Mouse (Mus musculus) c-Kit-positive CD71-negative TER-119-negative erythroid progenitor cells, embryonic 14.5 days (primary cell): Measurements from ENCODE around the gene Khdrbs1.

ENCODE experiments used
- DNase-seq: peaks from one replicate; pipeline ENCODE4 v3.0.0-alpha.2; 2013; ENCODE audit warnings: low read depth

Gene Khdrbs1

DNA sequence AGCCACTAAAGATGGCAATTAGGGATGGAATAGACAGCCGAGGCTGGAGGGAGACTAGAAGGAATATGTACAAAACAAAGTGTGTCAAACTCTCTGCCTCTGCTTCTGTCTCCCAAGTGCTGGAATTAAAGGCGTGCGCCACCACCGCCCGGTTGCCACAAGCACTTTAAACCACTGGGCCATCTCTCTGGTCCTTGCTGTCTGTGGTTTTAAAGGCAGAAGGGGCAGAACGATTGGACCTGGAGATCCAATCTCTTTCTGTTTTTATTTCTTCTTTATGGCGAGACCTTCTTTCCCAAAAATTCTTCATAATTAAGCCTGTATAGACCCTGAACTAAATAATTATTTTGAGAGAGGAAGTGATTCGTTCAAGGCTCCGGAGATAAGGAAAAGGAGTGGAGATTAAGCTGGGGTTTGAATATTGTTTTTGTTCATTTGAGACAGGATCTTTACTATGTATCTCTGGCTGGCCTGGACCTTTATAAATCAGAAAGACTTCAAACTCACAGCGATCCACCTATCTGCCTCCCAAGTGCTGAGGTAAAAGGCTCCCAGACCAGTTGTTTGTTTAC lies 69.1 kb downstream of the Khdrbs1 start:
- no peak for DNase-seq

DNA sequence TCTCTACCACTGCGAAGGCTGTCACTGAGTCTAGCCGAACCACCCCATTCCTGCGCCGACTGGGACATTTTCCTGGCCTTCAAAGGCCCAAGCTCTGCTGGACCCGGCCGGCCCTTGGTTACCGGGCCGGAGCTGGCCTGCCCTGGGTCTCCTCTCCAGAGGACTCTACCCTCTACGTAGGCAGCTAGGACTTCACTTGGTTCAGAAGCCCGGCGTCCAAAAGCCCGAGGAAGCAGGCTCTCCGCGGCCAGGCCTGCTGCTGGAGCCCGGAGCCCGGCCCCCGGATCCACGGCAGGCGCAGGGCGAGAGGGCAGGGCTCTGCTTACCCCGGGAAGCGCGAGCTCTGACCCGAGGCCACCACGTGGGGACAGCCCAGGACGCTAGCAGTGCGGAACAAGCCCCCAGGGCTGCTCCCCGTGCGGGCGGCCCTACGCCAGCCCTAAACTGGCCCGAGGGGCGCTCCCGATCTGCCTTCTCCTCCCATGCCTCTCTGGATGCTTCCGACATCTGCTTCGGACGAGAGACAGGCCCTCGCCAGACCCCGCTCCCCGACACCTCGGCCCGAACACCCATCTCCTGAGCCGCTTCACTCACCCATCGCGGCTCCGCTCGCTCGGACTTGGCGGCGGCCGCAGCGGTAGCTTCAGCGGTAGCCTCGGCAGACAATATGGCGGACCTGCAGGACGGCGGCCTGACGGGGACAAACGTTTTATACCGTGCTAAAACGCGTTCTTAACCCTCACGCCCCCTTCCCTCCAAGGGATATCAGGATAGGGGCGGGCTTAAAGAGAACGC lies 69.8 kb downstream of the Khdrbs1 start, which contains the start of gene Kpna6:
Gene Kpna6, minus strand, starts transcription at position 685 of the 795 bp plus-strand sequence.
- peak; percentile 80 for DNase-seq

DNA sequence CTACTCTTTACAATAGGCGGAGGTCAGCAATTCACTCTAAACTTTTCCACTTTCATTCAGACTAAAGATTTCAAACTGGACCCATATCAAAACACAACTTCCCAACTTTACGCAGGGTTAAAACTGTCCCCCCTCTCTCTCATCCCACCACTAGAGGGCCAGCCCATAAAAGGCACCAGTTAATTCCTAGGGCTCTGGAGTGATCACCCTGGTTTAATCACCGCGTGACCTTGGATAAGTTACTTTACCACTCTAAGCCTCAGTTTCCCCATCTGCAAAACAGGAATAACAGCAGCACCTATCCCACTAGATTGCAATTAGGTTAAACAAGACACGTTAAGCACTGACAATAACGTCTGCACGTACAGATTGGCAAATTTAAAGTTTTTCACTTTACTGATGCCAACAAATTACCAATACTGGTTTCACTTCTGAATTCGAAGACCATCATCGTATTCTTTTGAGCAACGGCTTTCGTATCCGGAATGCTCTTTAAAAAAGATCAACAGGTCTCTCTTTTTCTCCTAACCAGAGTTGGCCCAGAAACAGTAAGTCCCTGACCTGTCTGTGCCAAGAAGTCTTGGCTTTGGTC lies 70.5 kb downstream of the Khdrbs1 start:
- DNase-seq = peak; percentile 69

DNA sequence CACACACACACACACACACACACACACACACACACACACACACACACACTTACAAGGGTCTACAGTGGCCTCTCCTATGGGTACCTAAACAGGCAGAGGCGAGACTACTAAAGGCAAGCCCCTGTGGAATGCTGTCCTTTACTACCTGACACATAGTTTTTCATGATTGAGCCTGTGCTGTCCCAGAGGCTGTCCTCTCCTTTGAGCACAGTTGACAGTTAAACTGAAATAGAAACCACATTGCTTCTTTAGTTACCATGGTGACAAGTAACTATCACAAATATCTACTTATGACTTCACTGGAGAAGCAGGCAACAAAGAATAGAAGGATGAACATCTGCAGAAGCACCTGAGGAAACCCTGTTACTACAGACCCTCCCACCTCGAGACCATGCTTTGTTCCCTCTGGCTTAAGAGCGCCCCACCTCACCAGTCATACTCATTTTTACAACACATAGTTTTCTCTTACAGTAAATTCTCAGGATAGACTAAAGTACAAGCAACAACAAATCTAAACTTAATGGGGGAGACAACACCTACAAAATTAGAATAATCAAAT lies 79.8 kb downstream of the Khdrbs1 start:
- DNase-seq = no peak

DNA sequence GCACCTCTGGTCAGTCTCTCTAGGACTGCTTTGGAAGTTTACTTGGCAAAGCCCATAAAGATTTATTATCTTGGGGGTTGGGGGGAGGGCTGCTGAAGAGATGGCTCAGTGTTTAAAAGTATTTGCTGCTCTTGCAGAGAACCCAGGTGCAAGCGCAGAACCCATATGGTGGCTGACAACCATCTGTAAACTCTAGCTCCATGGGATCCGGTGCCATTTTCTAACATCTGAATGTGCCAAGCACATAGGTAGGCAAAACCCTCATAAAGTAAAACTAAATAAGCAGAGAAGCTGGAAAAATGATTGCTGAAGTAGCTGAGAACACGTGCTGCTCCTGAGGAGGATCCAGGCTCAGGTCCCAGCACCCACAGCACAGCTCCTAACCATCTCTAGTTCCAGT lies 80.5 kb downstream of the Khdrbs1 start:
- no peak for DNase-seq

DNA sequence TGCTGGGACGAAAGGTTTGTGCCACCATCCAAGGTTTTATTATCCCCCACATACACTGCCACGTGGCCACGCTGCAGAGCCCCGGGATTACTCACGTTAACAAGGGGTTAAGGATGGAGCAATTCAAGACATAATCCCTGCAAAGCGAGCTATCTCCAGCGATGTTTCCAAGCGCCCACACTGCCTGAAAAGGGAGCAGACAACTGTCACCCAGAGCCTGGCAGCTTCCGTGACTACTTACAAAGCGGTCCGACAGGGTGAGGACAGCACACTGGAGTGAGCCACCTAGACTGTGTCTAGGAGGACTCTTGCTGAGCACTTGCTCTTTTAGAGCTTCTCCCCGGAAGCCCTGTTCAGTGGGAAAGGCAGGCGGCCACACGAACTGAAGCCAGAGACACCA lies 87.3 kb downstream of the Khdrbs1 start:
- DNase-seq = no peak
